Mouse (Mus musculus) CH12.LX (cell line): ENCODE data around the gene Brd4. TPM values are rescaled to one million over a fixed set of nuclear protein-coding genes. Genes with fewer than 3 reads are reported as not detected.

Experiments used
- DNase-seq: peaks from one replicate; pipeline ENCODE4 v3.0.0-alpha.2; 2013; ENCODE audit errors: extremely low read depth
- H3K27ac ChIP-seq: 2 replicates; pipeline ENCODE4 v1.5.1; 2012; ENCODE audit warnings: low read depth, mild to moderate bottlenecking, control low read depth, moderate library complexity; ENCODE audit not compliant: insufficient read depth
- H3K27me3 ChIP-seq: replicated peaks from 2 replicates; pipeline ENCODE3; 2012; ENCODE audit warnings: inconsistent platforms
- H3K36me3 ChIP-seq, 2 experiments: replicated peaks in 1 of 2; 2 replicates each; pipeline versions ENCODE3 to v1.6.1; 2012; ENCODE audit warnings: inconsistent platforms in 1 of 2, low read length in 1 of 2, mild to moderate bottlenecking in 1 of 2, mixed read lengths in 1 of 2, moderate library complexity in 1 of 2; ENCODE audit not compliant: control insufficient read depth in 1 of 2, insufficient read depth in 1 of 2
- H3K4me1 ChIP-seq, 2 experiments: 2 replicates each; pipeline ENCODE4 v1.6.1; 2012; ENCODE audit warnings: inconsistent platforms in 1 of 2, moderate library complexity in 1 of 2; ENCODE audit not compliant: insufficient read depth in 2 of 2, control insufficient read depth in 1 of 2
- H3K4me2 ChIP-seq: 2 replicates; pipeline ENCODE4 v1.6.1; 2012; ENCODE audit warnings: low read depth, mild to moderate bottlenecking, control low read depth; ENCODE audit not compliant: poor library complexity, insufficient read depth, severe bottlenecking
- H3K4me3 ChIP-seq, 3 experiments: fragments of 150-350 bp in 1 of 3; sonication (generic) in 1 of 3; replicated peaks in 1 of 3; 2 replicates each; pipeline versions ENCODE3 to v1.5.1; 2011 to 2012; ENCODE audit warnings: low read depth in 2 of 3, low read length in 2 of 3, mild to moderate bottlenecking in 2 of 3, moderate library complexity in 2 of 3, control low read depth in 1 of 3, improper control_type of control experiment in 1 of 3, inconsistent platforms in 1 of 3, mixed read lengths in 1 of 3; ENCODE audit not compliant: poor library complexity in 1 of 3
- H3K79me2 ChIP-seq: replicated peaks from 2 replicates; pipeline ENCODE4 v1.6.1; 2012; ENCODE audit warnings: mild to moderate bottlenecking, moderate library complexity; ENCODE audit not compliant: control insufficient read depth, poor library complexity, insufficient read depth, severe bottlenecking; ENCODE audit errors: extremely low read depth
- H3K9ac ChIP-seq: 2 replicates; pipeline ENCODE4 v1.6.1; 2012; ENCODE audit warnings: low read depth, mild to moderate bottlenecking, control low read depth, moderate library complexity; ENCODE audit not compliant: insufficient read depth
- H3K9me3 ChIP-seq: replicated peaks from 2 replicates; pipeline ENCODE3; 2012; ENCODE audit warnings: low read length, inconsistent platforms, mixed read lengths
- CHD1 ChIP-seq: IDR thresholded peaks from 2 replicates; pipeline ENCODE4 v1.6.1; 2012; ENCODE audit warnings: low read depth, low read length, improper control_type of control experiment, inconsistent platforms
- CTCF ChIP-seq, 2 experiments: IDR thresholded peaks in 1 of 2; conservative IDR thresholded peaks in 1 of 2; 2 replicates each; pipeline ENCODE4 v1.5.1; 2011 to 2012; ENCODE audit warnings: low read depth in 2 of 2, low read length in 2 of 2, improper control_type of control experiment in 1 of 2, inconsistent platforms in 1 of 2, mild to moderate bottlenecking in 1 of 2, moderate library complexity in 1 of 2
- E2F4 ChIP-seq: IDR thresholded peaks from 2 replicates; pipeline ENCODE4 v1.6.1; 2011; ENCODE audit warnings: low read depth, low read length, improper control_type of control experiment; ENCODE audit not compliant: insufficient replicate concordance
- ETS1 ChIP-seq: conservative IDR thresholded peaks from 2 replicates; pipeline ENCODE4 v1.6.1; 2012; ENCODE audit warnings: low read depth, mild to moderate bottlenecking, inconsistent platforms, low read length, improper control_type of control experiment, moderate library complexity
- GABPA ChIP-seq: IDR thresholded peaks from 2 replicates; pipeline ENCODE4 v1.6.1; 2012; ENCODE audit warnings: low read depth, low read length, improper control_type of control experiment, inconsistent platforms; ENCODE audit not compliant: insufficient replicate concordance
- HCFC1 ChIP-seq: IDR thresholded peaks from 2 replicates; pipeline ENCODE4 v1.6.1; 2012; ENCODE audit warnings: low read depth, mild to moderate bottlenecking, inconsistent platforms, low read length, improper control_type of control experiment
- IRF4 ChIP-seq: IDR thresholded peaks from 2 replicates; pipeline ENCODE4 v1.6.1; 2014; ENCODE audit warnings: low read depth, mild to moderate bottlenecking, inconsistent platforms, low read length, improper control_type of control experiment
- JUN ChIP-seq: IDR thresholded peaks from 2 replicates; pipeline ENCODE4 v1.6.1; 2011; ENCODE audit warnings: low read depth, mild to moderate bottlenecking, low read length, improper control_type of control experiment, moderate library complexity; ENCODE audit not compliant: insufficient read depth
- MAFK ChIP-seq: IDR thresholded peaks from 2 replicates; pipeline ENCODE4 v1.6.1; 2011; ENCODE audit warnings: low read length, improper control_type of control experiment; ENCODE audit not compliant: insufficient replicate concordance
- MAZ ChIP-seq: IDR thresholded peaks from 2 replicates; pipeline ENCODE4 v1.6.1; 2012; ENCODE audit warnings: low read depth, mild to moderate bottlenecking, inconsistent platforms, low read length, improper control_type of control experiment, moderate library complexity
- MYC ChIP-seq: IDR thresholded peaks from 2 replicates; pipeline ENCODE4 v1.6.1; 2011; ENCODE audit warnings: low read depth, mild to moderate bottlenecking, improper control_type of control experiment, low read length
- NELFE ChIP-seq: IDR thresholded peaks from 2 replicates; pipeline ENCODE4 v1.6.1; 2011; ENCODE audit warnings: low read depth, low read length, improper control_type of control experiment
- POLR2AphosphoS2 ChIP-seq: IDR thresholded peaks from 2 replicates; pipeline ENCODE4 v1.6.1; 2011; ENCODE audit warnings: low read depth, low read length, improper control_type of control experiment
- RCOR1 ChIP-seq: conservative IDR thresholded peaks from 2 replicates; pipeline ENCODE4 v1.6.1; 2012; ENCODE audit warnings: low read depth, mild to moderate bottlenecking, inconsistent platforms, low read length, improper control_type of control experiment
- SMC3 ChIP-seq: IDR thresholded peaks from 2 replicates; pipeline ENCODE4 v1.6.1; 2011; ENCODE audit warnings: low read depth, low read length, improper control_type of control experiment
- TBP ChIP-seq: conservative IDR thresholded peaks from 2 replicates; pipeline ENCODE4 v1.6.1; 2011; ENCODE audit warnings: low read depth, low read length, improper control_type of control experiment
- TCF12 ChIP-seq: IDR thresholded peaks from 2 replicates; pipeline ENCODE4 v1.6.1; 2014; ENCODE audit warnings: low read depth, mild to moderate bottlenecking, inconsistent platforms, low read length, improper control_type of control experiment
- UBTF ChIP-seq: IDR thresholded peaks from 2 replicates; pipeline ENCODE4 v1.6.1; 2012; ENCODE audit warnings: low read depth, mild to moderate bottlenecking, inconsistent platforms, low read length, improper control_type of control experiment, moderate library complexity
- USF1 ChIP-seq: IDR thresholded peaks from 2 replicates; pipeline ENCODE4 v1.6.1; 2014; ENCODE audit warnings: low read depth, mild to moderate bottlenecking, inconsistent platforms, low read length, improper control_type of control experiment
- ZKSCAN1 ChIP-seq: IDR thresholded peaks from 2 replicates; pipeline ENCODE4 v1.6.1; 2012; ENCODE audit warnings: low read depth, inconsistent platforms, low read length, improper control_type of control experiment, borderline replicate concordance
- ZMIZ1 ChIP-seq: IDR thresholded peaks from 2 replicates; pipeline ENCODE4 v1.6.1; 2012; ENCODE audit warnings: low read depth, mild to moderate bottlenecking, inconsistent platforms, low read length, improper control_type of control experiment
- dilution Hi-C: fragments of 300-500 bp; cut with MboI; formaldehyde crosslinking; loops from 2 replicates; pipeline ENCODE4 v1.14.3; 2020; ENCODE audit warnings: low sequenced_read_pairs; ENCODE audit not compliant: extremely low pct_unique_long_range_greater_than_20kb, extremely low pct_ligation_motif_present
- in situ Hi-C: fragments of 300-500 bp; cut with MboI; formaldehyde crosslinking; loops from 3 replicates; pipeline ENCODE4 v1.14.3; 2019; ENCODE audit warnings: low sequenced_read_pairs, low pct_ligation_motif_present, low pct_unique_long_range_greater_than_20kb, mixed read lengths
- polyA plus RNA-seq: library from polyadenylated mRNA; unstranded; fragments of >175 nt; gene quantifications from 2 replicates; pipeline ENCODE4 v1.2.1, GENCODE M21; 2012; ENCODE audit warnings: low read depth; ENCODE audit not compliant: insufficient read length
- total RNA-seq, 2 experiments: library from RNA; depleted of rRNA; stranded (reverse); fragments of 300-350 nt in 1 of 2; fragments of >200 nt in 1 of 2; gene quantifications; 2 replicates each; pipeline ENCODE4 v1.2.3; 2012 to 2014

Gene Brd4
- total and polyA plus RNA-seq, 3 experiments = 6.3 to 68.5 (median 19.1) TPM

DNA sequence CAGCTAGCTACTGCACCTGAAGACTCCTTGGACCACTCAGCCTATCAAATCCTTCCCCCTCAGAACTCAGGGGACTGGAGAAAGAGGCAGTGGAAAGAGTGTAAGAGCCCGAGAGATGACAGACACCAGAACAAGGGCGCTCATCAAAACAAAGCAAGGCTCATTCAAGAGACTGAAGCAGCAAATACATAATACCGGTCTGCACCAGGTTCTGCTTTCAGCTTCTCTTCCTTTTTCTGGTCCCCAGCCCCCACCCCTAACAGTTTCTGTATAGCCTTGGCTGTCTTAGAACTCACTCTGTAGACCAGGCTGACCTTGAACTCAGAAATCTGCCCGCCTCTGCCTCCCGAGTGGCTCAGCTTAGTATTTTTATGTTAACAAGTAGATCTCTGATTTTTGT is 91.5 kb downstream of the Brd4 start:
- no peaks in the 10 kb centered on the region for H3K27me3 ChIP-seq
- no peak for DNase-seq
- no peak overlapping the region for H3K4me3 ChIP-seq
- in situ Hi-C loops (no loop called here), dilution Hi-C loops (no loop called here)
- no peak overlapping the region for H3K27ac ChIP-seq
- no peaks in the 10 kb centered on the region for H3K79me2 ChIP-seq
- H3K4me1 ChIP-seq = peaks cover 2 to 3% of the 10 kb centered on the region in 2 experiments; a peak in 1 of 4 replicates
- H3K9me3 ChIP-seq = no peaks in the 10 kb centered on the region
- H3K4me2 ChIP-seq = no peak overlapping the region
- peaks cover 26 to 44% of the 10 kb centered on the region in 2 experiments for H3K36me3 ChIP-seq
- TF ChIP-seq TCF12 = no peak
- no peak for TF ChIP-seq TBP
- TF ChIP-seq ZKSCAN1 = no peak
- TF ChIP-seq JUN = no peak
- TF ChIP-seq RCOR1 = no peak
- TF ChIP-seq CHD1 = no peak
- H3K9ac ChIP-seq = no peak overlapping the region

DNA sequence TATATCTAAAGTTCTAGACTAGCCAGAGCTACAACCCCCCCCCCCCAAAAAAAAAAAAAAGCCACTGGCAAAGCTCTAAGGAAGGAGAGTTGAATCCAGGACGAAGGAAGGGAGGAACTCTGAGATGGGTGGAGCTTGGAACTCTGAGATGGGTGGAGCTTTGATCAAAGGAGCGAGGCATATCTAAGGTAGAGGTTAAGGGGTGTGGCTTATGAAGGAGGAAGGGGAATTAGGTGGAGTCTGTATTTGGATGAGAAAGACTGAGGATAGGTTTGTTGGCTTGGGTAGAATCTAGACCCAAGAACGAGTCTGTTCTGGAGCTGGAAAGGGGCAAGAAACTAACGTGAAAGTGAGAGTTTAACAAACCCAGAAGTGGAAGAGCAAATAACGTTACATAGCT is 94.7 kb downstream of the Brd4 start:
- in situ Hi-C loops (no loop called here), dilution Hi-C loops (no loop called here)
- Histone ChIP-seq H3K9me3 (no peaks in the 10 kb centered on the region), H3K9ac (no peak overlapping the region), H3K27me3 (no peaks in the 10 kb centered on the region), H3K4me2 (no peak overlapping the region), H3K79me2 (no peaks in the 10 kb centered on the region), H3K27ac (no peak overlapping the region), H3K4me1 (no peaks in the 10 kb centered on the region), H3K4me3 (no peak overlapping the region), H3K36me3 (peaks cover 5 to 27% of the 10 kb centered on the region in 2 experiments)
- no peak for TF ChIP-seq JUN
- no peak for TF ChIP-seq POLR2AphosphoS2
- TF ChIP-seq ETS1 = no peak
- no peak for TF ChIP-seq NELFE
- TF ChIP-seq UBTF = no peak
- TF ChIP-seq USF1 = no peak
- TF ChIP-seq E2F4 = no peak
- TF ChIP-seq ZKSCAN1 = no peak
- no peak for TF ChIP-seq MAFK
- no peak for TF ChIP-seq RCOR1
- no peak for TF ChIP-seq CTCF (conservative IDR thresholded peaks at IDR 0.05 in 1 of 2, IDR thresholded peaks at IDR 0.05 in 1 of 2; ENCODE audit: low read depth in 2 of 2, low read length in 2 of 2)
- no peak for TF ChIP-seq ZMIZ1
- TF ChIP-seq HCFC1 = no peak
- TF ChIP-seq MYC = no peak
- no peak for TF ChIP-seq SMC3
- no peak for TF ChIP-seq IRF4
- no peak for TF ChIP-seq TCF12
- no peak for TF ChIP-seq MAZ
- TF ChIP-seq GABPA = no peak
- DNase-seq = no peak
